Mouse (Mus musculus) heart, postnatal 36 days (tissue): Measurements from ENCODE around the gene S100a4. TPM values are rescaled to one million over a fixed set of nuclear protein-coding genes. Genes with fewer than 3 reads are reported as not detected.

Source experiments
- DNase-seq, 2 experiments: peaks; one replicate each; pipeline ENCODE4 v3.0.0; 2021 to 2022
- intact Hi-C: fragments of 180-260 bp; cut with DNase I; formaldehyde crosslinking; loops from one replicate; pipeline ENCODE4 v1.15.1; 2025
- total RNA-seq, 2 experiments: library from RNA; stranded (reverse); gene quantifications; 2 replicates each; pipeline ENCODE4 v1.2.3; 2021

S100a4 gene
- total RNA-seq, 2 experiments from 2014 or later = 10.1 to 14.2 TPM

- intact Hi-C loops = no loop called here
- no peak for DNase-seq
Measured at GRCm38 (mm10) chr3:90598212-90598611, 5.4 kb upstream of the S100a4 start.

GRCm38 (mm10) chr3:90599401-90599800 lies 4.2 kb upstream of the S100a4 start:
- peak in 1 of 2 experiments; percentile 56 for DNase-seq
- intact Hi-C loops = no loop called here

- intact Hi-C loops = no loop called here
- DNase-seq = no peak
Measured at GRCm38 (mm10) chr3:90600036-90600435, 3.5 kb upstream of the S100a4 start.

- intact Hi-C loops = no loop called here
- peak; percentile 45 to 63 for DNase-seq
Measured at GRCm38 (mm10) chr3:90600458-90601195, 2.9 kb upstream of the S100a4 start.

- intact Hi-C loops = no loop called here
- no peak for DNase-seq
Measured at GRCm38 (mm10) chr3:90601486-90602110, 2.0 kb upstream of the S100a4 start, which contains the start of gene Gm42674. Gene Gm42674, plus strand, starts transcription at chr3:90601904.

- DNase-seq = peak; percentile 83
- intact Hi-C loops = no loop called here
Measured at GRCm38 (mm10) chr3:90604416-90604815, 845 bp downstream of the S100a4 start.

GRCm38 (mm10) chr3:90605049-90605448 lies 1.5 kb downstream of the S100a4 start:
- DNase-seq = no peak
- intact Hi-C loops = no loop called here

- DNase-seq = no peak
- intact Hi-C loops = no loop called here
Measured at GRCm38 (mm10) chr3:90605736-90606135, 2.2 kb downstream of the S100a4 start.

GRCm38 (mm10) chr3:90606185-90606584 lies 2.6 kb downstream of the S100a4 start:
- DNase-seq = peak in 1 of 2 experiments; percentile 38
- intact Hi-C loops = no loop called here

- DNase-seq = no peak
- intact Hi-C loops = no loop called here
Measured at GRCm38 (mm10) chr3:90607361-90607760, 3.8 kb downstream of the S100a4 start.

GRCm38 (mm10) chr3:90608223-90608622 lies 4.7 kb downstream of the S100a4 start, which contains the start of gene S100a5:
Gene S100a5, plus strand, starts transcription at chr3:90608523.
- intact Hi-C loops = no loop called here

GRCm38 (mm10) chr3:90609102-90609501 lies 5.5 kb downstream of the S100a4 start:
- intact Hi-C loops = no loop called here
- DNase-seq = no peak

More at GRCm38 (mm10) chr3:90608223-90608622, 4.7 kb downstream of the S100a4 start, which contains the start of gene S100a5:
- no peak for DNase-seq

GRCm38 (mm10) chr3:90611494-90611893 lies 7.9 kb downstream of the S100a4 start:
- DNase-seq = no peak
- intact Hi-C loops = loop anchor here (10.0 kb wide), 1 partner anchor 197 kb away; no protein-coding TSS in a partner anchor

- intact Hi-C loops = loop anchor here (10.0 kb wide), 1 partner anchor 197 kb away; no protein-coding TSS in a partner anchor
- DNase-seq = no peak
Measured at GRCm38 (mm10) chr3:90612061-90612460, 8.5 kb downstream of the S100a4 start.

- intact Hi-C loops = loop anchor here (10.0 kb wide), 1 partner anchor 198 kb away; no protein-coding TSS in a partner anchor
- DNase-seq = peak; percentile 65 to 69
Measured at GRCm38 (mm10) chr3:90612728-90613291, 9.2 kb downstream of the S100a4 start, which contains the start of gene S100a6. Gene S100a6, plus strand, starts transcription at chr3:90612882.

- DNase-seq = no peak
- intact Hi-C loops = loop anchor here (10.0 kb wide), 1 partner anchor 199 kb away; no protein-coding TSS in a partner anchor
Measured at GRCm38 (mm10) chr3:90613461-90614147, 10.0 kb downstream of the S100a4 start.

GRCm38 (mm10) chr3:90614148-90614530 lies 10.6 kb downstream of the S100a4 start:
- DNase-seq = no peak
- intact Hi-C loops = loop anchor here (10.0 kb wide), 1 partner anchor 199 kb away; no protein-coding TSS in a partner anchor

GRCm38 (mm10) chr3:90614611-90615251 lies 11.2 kb downstream of the S100a4 start:
- intact Hi-C loops = loop anchor here (1.0 to 10.0 kb wide), 4 partner anchors 29 to 200 kb away; partner anchors contain the start of gene Snapin
- no peak for DNase-seq

GRCm38 (mm10) chr3:90615415-90615814 lies 11.8 kb downstream of the S100a4 start:
- peak; percentile 73 to 79 for DNase-seq
- intact Hi-C loops = loop anchor here (1.0 to 10.0 kb wide), 4 partner anchors 30 to 201 kb away; partner anchors contain the start of gene Snapin

GRCm38 (mm10) chr3:90615911-90616310 lies 12.3 kb downstream of the S100a4 start:
- DNase-seq = no peak
- intact Hi-C loops = loop anchor here (1.0 to 10.0 kb wide), 4 partner anchors 31 to 201 kb away; partner anchors contain the start of gene Snapin
